Mouse (Mus musculus): ENCODE data around the gene Chrne. TPM values are rescaled to one million over a fixed set of nuclear protein-coding genes. Genes with fewer than 3 reads are reported as not detected.

Gene Chrne
- not detected for polyA plus RNA-seq (2014; fragmentation: Illumina TruSeq; extraction: RNeasy Lipid Tissue Mini Kit (QIAGEN cat#74804); ENCODE audit: low read depth, low replicate concordance)

DNA sequence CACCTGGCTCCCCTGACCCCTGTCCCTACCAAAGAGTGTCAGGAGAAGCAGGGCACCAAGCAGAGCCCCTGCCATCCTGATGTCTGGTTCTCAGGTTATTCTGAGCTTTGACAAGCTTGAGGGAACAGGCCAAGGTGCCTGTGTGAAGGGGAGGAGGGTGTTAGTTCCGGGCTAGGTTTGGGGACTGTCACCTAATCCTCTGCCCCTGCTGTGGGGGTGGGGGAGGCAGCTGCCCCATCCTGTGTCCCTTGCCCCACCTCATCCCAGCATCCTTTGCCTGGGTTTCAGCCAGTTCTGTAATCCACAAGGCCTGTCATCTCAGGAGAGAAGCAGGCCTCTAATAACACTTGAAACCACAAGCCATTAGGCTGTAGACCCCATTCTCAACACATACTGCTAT is at the start of gene Chrne:
Gene Chrne (minus strand): TSS at position 116 of the 400 bp plus-strand sequence.

DNA sequence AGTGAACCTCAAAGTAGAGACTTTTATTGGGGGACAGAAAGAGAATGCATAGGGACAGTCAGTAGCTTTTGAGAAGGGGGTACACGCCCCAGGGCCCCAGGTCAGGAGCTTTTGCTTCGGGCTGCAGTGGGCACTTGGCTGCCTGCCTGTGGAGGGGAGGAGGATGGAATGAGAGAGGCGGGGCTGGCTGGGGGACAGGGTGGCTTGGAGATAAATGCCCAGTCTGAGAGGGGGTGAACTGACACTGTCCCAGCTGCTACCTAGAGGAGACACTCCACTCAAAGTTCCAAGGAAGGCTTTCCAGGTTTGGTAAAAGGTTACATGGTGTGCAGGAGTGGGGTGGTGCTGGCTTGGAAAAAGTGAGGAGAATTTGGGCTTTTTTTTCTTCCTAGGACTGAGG is 37.9 kb upstream of the Chrne start, which contains the start of gene Eno3:
Gene Eno3 (plus strand): TSS at position 239 of the 400 bp plus-strand sequence.

DNA sequence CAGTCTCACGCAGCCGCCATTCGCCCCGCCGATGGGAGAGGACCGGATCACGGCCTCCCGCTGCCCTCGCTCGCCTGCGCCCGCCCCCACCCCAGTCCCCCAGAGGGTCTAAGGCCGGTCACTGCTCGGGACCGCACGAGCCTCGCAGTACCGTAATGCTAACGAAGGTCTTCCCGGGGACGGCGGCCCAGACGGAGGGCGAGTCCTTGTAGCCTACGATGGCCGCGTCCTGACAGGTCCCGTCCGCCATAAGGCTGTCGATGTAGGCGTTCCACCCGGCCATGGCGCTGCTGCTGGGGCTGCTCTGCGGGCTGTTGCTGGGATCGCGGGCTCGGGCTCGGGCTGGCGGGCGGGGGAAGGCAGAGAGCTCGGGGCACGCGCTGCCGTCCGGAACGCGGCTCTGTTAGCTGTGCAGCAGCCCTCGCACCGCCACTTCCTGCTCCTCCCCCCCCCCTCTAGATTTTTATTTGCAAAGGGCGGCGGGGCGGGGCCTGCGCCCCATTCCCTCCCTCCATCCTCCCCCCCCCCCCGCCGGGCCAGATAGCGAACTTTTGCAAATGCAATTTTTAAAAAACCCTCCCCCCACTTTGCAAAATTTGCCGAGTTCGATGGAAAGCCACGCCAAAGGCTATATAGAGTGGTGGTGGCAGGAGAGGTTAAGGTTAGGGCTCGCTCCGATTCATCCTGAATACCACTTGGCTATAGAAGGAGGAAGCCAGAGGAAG is 35.3 kb upstream of the Chrne start, which contains the start of gene Pfn1:
Gene Pfn1 (minus strand): TSS at position 447 of the 725 bp plus-strand sequence.

DNA sequence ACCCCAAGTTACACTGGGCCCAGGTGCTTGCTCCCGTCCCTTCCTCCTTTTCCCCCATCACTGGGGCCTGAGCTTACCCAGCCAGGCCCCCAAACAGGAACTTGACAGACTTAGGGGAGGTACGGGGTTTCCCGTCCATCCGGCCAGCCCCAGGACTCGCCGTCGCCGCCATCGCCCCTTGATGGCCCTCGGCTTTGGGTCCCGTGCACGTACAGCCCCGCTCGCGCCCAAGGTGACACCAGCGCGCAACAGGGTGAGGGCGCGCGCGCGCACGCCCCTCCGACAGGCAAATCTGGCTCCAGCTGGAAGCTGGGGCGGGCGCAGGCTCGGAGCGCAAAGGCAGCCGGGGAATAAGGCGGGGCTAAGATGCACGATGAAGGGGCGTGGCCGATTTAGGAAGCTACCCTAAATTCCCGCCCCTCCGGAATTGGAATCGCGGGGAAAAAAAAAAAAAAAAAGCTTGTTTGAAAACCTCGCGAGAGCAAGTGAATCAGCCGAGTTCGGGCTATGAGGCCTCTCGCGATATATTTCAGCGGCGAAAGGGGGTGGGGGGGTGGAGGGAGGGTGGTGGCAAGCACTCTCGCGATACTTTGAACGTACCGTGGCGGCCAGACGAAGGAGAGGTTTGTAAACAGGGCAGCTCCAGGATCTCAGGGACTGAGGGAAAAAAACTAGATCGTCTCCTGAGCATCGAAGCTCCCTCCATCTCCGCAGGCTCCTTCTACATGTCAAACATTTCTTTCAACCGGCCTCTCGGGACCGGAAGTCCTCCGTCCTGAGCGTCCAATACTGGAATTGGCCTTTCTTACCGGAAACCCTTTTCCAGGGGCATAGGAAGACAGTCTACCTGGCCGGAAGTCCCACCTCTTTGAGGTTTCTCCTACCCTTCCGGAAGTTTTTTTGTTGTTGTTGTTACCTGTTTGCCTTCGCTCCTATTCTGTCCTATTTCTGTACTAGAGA is 28.0 kb upstream of the Chrne start, which contains the start of the genes Rnf167 and Slc25a11:
Gene Rnf167 (plus strand): TSS at position 545 of the 960 bp plus-strand sequence.
Gene Slc25a11 (minus strand): TSS at position 789 of the 960 bp plus-strand sequence.

DNA sequence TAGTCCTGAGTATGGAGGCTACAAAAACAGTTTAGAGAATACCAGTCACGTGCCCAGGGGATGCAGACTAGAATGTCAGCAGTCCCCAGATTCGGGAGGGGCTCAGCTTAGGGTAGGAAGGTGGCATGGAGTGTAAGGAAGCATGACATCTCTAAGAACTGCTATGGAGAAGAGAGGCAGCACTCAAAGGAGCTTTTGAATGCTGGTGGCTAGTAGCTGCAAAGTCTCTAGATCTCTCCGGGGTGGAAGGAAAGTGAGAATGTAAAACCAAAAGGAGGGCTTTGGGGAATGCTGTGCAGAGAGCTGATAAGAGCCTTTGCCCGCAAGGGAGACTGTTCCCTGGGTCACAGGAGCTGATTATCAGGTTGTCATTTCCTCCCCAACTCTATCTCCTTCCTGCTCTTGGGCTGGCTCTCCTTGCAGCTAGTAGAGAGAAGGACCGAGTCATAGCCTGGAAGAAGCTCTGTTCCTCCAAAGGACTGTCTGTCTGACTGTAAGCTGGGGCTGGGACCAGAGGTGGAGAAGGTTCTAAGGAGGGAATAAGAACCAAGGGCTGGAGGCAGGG is 19.8 kb upstream of the Chrne start, which contains the start of gene Gp1ba:
Gene Gp1ba (plus strand): TSS at position 409 of the 565 bp plus-strand sequence.

DNA sequence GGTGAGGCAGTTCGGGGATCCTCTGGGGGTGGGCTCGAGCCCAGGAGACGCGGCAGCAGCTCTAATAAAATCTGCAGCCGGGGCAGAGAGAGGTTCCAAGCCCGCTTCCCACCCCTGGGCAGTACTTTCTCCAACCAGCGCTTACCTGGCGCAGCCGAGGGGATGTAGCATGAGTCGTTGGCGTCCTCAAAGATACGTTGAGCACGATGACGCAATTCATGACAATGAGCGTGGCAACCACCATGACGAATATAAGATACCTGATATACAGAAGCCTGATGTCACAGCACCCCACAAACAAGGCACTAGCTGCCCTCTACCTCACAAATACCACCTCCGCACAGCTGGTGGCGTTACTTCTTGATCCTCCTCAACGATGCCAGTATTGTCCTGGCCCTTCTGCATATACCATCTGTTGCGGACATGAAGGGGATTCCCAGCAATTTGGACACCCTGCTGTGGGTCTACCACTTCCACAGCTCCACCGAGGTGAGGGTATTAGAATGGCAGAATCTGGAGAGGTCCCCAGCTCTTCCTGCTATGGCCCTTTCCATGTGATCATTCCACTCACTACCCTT is 3.4 kb downstream of the Chrne start, which contains the start of gene 4930544D05Rik:
Gene 4930544D05Rik (plus strand): TSS at position 333 of the 578 bp plus-strand sequence.

Other genes starting within 250 kb of the Chrne start
- 3.9 TPM for gene Pelp1, start 209.2 kb downstream of the Chrne start, polyA plus RNA-seq (2014; fragmentation: Illumina TruSeq; extraction: RNeasy Lipid Tissue Mini Kit (QIAGEN cat#74804); ENCODE audit: low read depth, low replicate concordance)
- gene Arrb2, start 186.6 kb downstream of the Chrne start, polyA plus RNA-seq (2014; fragmentation: Illumina TruSeq; extraction: RNeasy Lipid Tissue Mini Kit (QIAGEN cat#74804); ENCODE audit: low read depth, low replicate concordance) = 1.1 TPM
- 7.0 TPM for gene Med11, start 167.3 kb downstream of the Chrne start, polyA plus RNA-seq (2014; fragmentation: Illumina TruSeq; extraction: RNeasy Lipid Tissue Mini Kit (QIAGEN cat#74804); ENCODE audit: low read depth, low replicate concordance)
- gene Zmynd15, start 159.8 kb downstream of the Chrne start, polyA plus RNA-seq (2014; fragmentation: Illumina TruSeq; extraction: RNeasy Lipid Tissue Mini Kit (QIAGEN cat#74804); ENCODE audit: low read depth, low replicate concordance) = 0.77 TPM
- gene Cxcl16, start 159.2 kb downstream of the Chrne start, polyA plus RNA-seq (2014; fragmentation: Illumina TruSeq; extraction: RNeasy Lipid Tissue Mini Kit (QIAGEN cat#74804); ENCODE audit: low read depth, low replicate concordance) = 26.7 TPM
- not detected for gene Tm4sf5, start 114.0 kb downstream of the Chrne start, polyA plus RNA-seq (2014; fragmentation: Illumina TruSeq; extraction: RNeasy Lipid Tissue Mini Kit (QIAGEN cat#74804); ENCODE audit: low read depth, low replicate concordance)
- not detected for gene Vmo1, start 104.6 kb downstream of the Chrne start, polyA plus RNA-seq (2014; fragmentation: Illumina TruSeq; extraction: RNeasy Lipid Tissue Mini Kit (QIAGEN cat#74804); ENCODE audit: low read depth, low replicate concordance)
- not detected for gene Gltpd2, start 100.0 kb downstream of the Chrne start, polyA plus RNA-seq (2014; fragmentation: Illumina TruSeq; extraction: RNeasy Lipid Tissue Mini Kit (QIAGEN cat#74804); ENCODE audit: low read depth, low replicate concordance)
- gene Psmb6, start 93.8 kb downstream of the Chrne start, polyA plus RNA-seq (2014; fragmentation: Illumina TruSeq; extraction: RNeasy Lipid Tissue Mini Kit (QIAGEN cat#74804); ENCODE audit: low read depth, low replicate concordance) = 19.2 TPM
- gene Gm40193, start 86.3 kb downstream of the Chrne start, polyA plus RNA-seq (2014; fragmentation: Illumina TruSeq; extraction: RNeasy Lipid Tissue Mini Kit (QIAGEN cat#74804); ENCODE audit: low read depth, low replicate concordance) = not detected
- 0.89 TPM for gene Pld2, start 79.2 kb downstream of the Chrne start, polyA plus RNA-seq (2014; fragmentation: Illumina TruSeq; extraction: RNeasy Lipid Tissue Mini Kit (QIAGEN cat#74804); ENCODE audit: low read depth, low replicate concordance)
- 4.5 TPM for gene Mink1, start 56.3 kb downstream of the Chrne start, polyA plus RNA-seq (2014; fragmentation: Illumina TruSeq; extraction: RNeasy Lipid Tissue Mini Kit (QIAGEN cat#74804); ENCODE audit: low read depth, low replicate concordance)
- not detected for gene 4930544D05Rik, start 3.4 kb downstream of the Chrne start, polyA plus RNA-seq (2014; fragmentation: Illumina TruSeq; extraction: RNeasy Lipid Tissue Mini Kit (QIAGEN cat#74804); ENCODE audit: low read depth, low replicate concordance)
- gene Gp1ba, start 19.9 kb upstream of the Chrne start, polyA plus RNA-seq (2014; fragmentation: Illumina TruSeq; extraction: RNeasy Lipid Tissue Mini Kit (QIAGEN cat#74804); ENCODE audit: low read depth, low replicate concordance) = not detected
- 29.6 TPM for gene Rnf167, start 28.0 kb upstream of the Chrne start, polyA plus RNA-seq (2014; fragmentation: Illumina TruSeq; extraction: RNeasy Lipid Tissue Mini Kit (QIAGEN cat#74804); ENCODE audit: low read depth, low replicate concordance)
- gene Slc25a11, start 28.3 kb upstream of the Chrne start, polyA plus RNA-seq (2014; fragmentation: Illumina TruSeq; extraction: RNeasy Lipid Tissue Mini Kit (QIAGEN cat#74804); ENCODE audit: low read depth, low replicate concordance) = 60.0 TPM
- 46.9 TPM for gene Pfn1, start 35.4 kb upstream of the Chrne start, polyA plus RNA-seq (2014; fragmentation: Illumina TruSeq; extraction: RNeasy Lipid Tissue Mini Kit (QIAGEN cat#74804); ENCODE audit: low read depth, low replicate concordance)
- 1.1 TPM for gene Eno3, start 38.0 kb upstream of the Chrne start, polyA plus RNA-seq (2014; fragmentation: Illumina TruSeq; extraction: RNeasy Lipid Tissue Mini Kit (QIAGEN cat#74804); ENCODE audit: low read depth, low replicate concordance)
- gene Spag7, start 50.2 kb upstream of the Chrne start, polyA plus RNA-seq (2014; fragmentation: Illumina TruSeq; extraction: RNeasy Lipid Tissue Mini Kit (QIAGEN cat#74804); ENCODE audit: low read depth, low replicate concordance) = 30.8 TPM
- gene Camta2, start 68.9 kb upstream of the Chrne start, polyA plus RNA-seq (2014; fragmentation: Illumina TruSeq; extraction: RNeasy Lipid Tissue Mini Kit (QIAGEN cat#74804); ENCODE audit: low read depth, low replicate concordance) = 0.69 TPM
- 1.6 TPM for gene Inca1, start 80.9 kb upstream of the Chrne start, polyA plus RNA-seq (2014; fragmentation: Illumina TruSeq; extraction: RNeasy Lipid Tissue Mini Kit (QIAGEN cat#74804); ENCODE audit: low read depth, low replicate concordance)
- 13.8 TPM for gene Kif1c, start 81.3 kb upstream of the Chrne start, polyA plus RNA-seq (2014; fragmentation: Illumina TruSeq; extraction: RNeasy Lipid Tissue Mini Kit (QIAGEN cat#74804); ENCODE audit: low read depth, low replicate concordance)
- gene Zfp3, start 145.0 kb upstream of the Chrne start, polyA plus RNA-seq (2014; fragmentation: Illumina TruSeq; extraction: RNeasy Lipid Tissue Mini Kit (QIAGEN cat#74804); ENCODE audit: low read depth, low replicate concordance) = 3.5 TPM
- gene Scimp, start 193.4 kb upstream of the Chrne start, polyA plus RNA-seq (2014; fragmentation: Illumina TruSeq; extraction: RNeasy Lipid Tissue Mini Kit (QIAGEN cat#74804); ENCODE audit: low read depth, low replicate concordance) = 1.7 TPM
- 60.4 TPM for gene Rabep1, start 225.6 kb upstream of the Chrne start, polyA plus RNA-seq (2014; fragmentation: Illumina TruSeq; extraction: RNeasy Lipid Tissue Mini Kit (QIAGEN cat#74804); ENCODE audit: low read depth, low replicate concordance)